Comparison of ENCODE assay signal across 16 mouse cellular contexts in genomic region chr6:44844177-44844576, GRCm38 (mm10).
"Had no signal": no experiment of that assay in that cellular context is flagged by ENCODE, and none has a peak within 500 bp of the region (broad histone marks: within the 10 kb centered on the region; RNA-seq: fewer than 3 reads in every experiment).

No protein-coding gene starts in this region.

- H3K27ac ChIP-seq: neural tube, embryonic 13.5 days; neural tube, embryonic 15.5 days; stomach, embryonic 15.5 days; stomach, postnatal 0 days had no signal

- H3K9me3 ChIP-seq: neural tube, embryonic 13.5 days; neural tube, embryonic 15.5 days; stomach, embryonic 15.5 days had no signal

- DNase-seq: retina, postnatal 1 day; right cerebral cortex, adult 18-20 months; right cerebral cortex, postnatal 14 days; right cerebral cortex, postnatal 25 days; right cerebral cortex, postnatal 4 days; spleen, adult 18-20 months; thymus, adult 18-20 months; thymus, adult 2 months; thymus, postnatal 14 days; thymus, postnatal 25 days; thymus, postnatal 36 days; thymus, postnatal 4 days had no signal

- H3K4me1 ChIP-seq: neural tube, embryonic 13.5 days; neural tube, embryonic 15.5 days; stomach, embryonic 15.5 days had no signal

- H3K27me3 ChIP-seq: neural tube, embryonic 13.5 days; neural tube, embryonic 15.5 days; stomach, embryonic 15.5 days had no signal

- H3K9ac ChIP-seq: neural tube, embryonic 13.5 days; neural tube, embryonic 15.5 days; stomach, embryonic 15.5 days had no signal

- H3K4me3 ChIP-seq: neural tube, embryonic 13.5 days; neural tube, embryonic 15.5 days; stomach, embryonic 15.5 days had no signal

- H3K36me3 ChIP-seq: neural tube, embryonic 13.5 days; neural tube, embryonic 15.5 days; stomach, embryonic 15.5 days had no signal
